Mouse (Mus musculus): ENCODE measurements around the gene Ogdh.

Gene Ogdh

GRCm38 (mm10) chr11:6296077-6296476, 4.6 kb downstream of the Ogdh start:
- DNase-seq = no peak

GRCm38 (mm10) chr11:6299435-6299834, 8.0 kb downstream of the Ogdh start:
- peak; percentile 52 for DNase-seq

GRCm38 (mm10) chr11:6302793-6303192, 11.4 kb downstream of the Ogdh start:
- no peak for DNase-seq

GRCm38 (mm10) chr11:6305943-6306430, 14.6 kb downstream of the Ogdh start:
- DNase-seq = no peak

- DNase-seq = no peak
Measured at GRCm38 (mm10) chr11:6308181-6308580, 16.7 kb downstream of the Ogdh start.

- no peak for DNase-seq
Measured at GRCm38 (mm10) chr11:6313874-6314406, 22.5 kb downstream of the Ogdh start.

GRCm38 (mm10) chr11:6316821-6317220, 25.4 kb downstream of the Ogdh start:
- no peak for DNase-seq

GRCm38 (mm10) chr11:6318559-6318958, 27.1 kb downstream of the Ogdh start:
- DNase-seq = no peak

GRCm38 (mm10) chr11:6319374-6319773, 27.9 kb downstream of the Ogdh start:
- no peak for DNase-seq

GRCm38 (mm10) chr11:6322086-6322485, 30.7 kb downstream of the Ogdh start:
- DNase-seq = no peak

- DNase-seq = no peak
Measured at GRCm38 (mm10) chr11:6323348-6323747, 31.9 kb downstream of the Ogdh start.

- no peak for DNase-seq
Measured at GRCm38 (mm10) chr11:6331256-6331655, 39.8 kb downstream of the Ogdh start.

GRCm38 (mm10) chr11:6332606-6333005, 41.2 kb downstream of the Ogdh start:
- DNase-seq = no peak

GRCm38 (mm10) chr11:6333403-6333802, 42.0 kb downstream of the Ogdh start:
- DNase-seq = no peak

GRCm38 (mm10) chr11:6335321-6335720, 43.9 kb downstream of the Ogdh start:
- DNase-seq = no peak

- DNase-seq = no peak
Measured at GRCm38 (mm10) chr11:6336689-6337088, 45.3 kb downstream of the Ogdh start.

GRCm38 (mm10) chr11:6345956-6346355, 54.5 kb downstream of the Ogdh start:
- no peak for DNase-seq

- no peak for DNase-seq
Measured at GRCm38 (mm10) chr11:6346966-6347365, 55.5 kb downstream of the Ogdh start.

GRCm38 (mm10) chr11:6348681-6349200, 57.3 kb downstream of the Ogdh start:
- DNase-seq = no peak

- no peak for DNase-seq
Measured at GRCm38 (mm10) chr11:6349586-6349985, 58.2 kb downstream of the Ogdh start.

- no peak for DNase-seq
Measured at GRCm38 (mm10) chr11:6355106-6355505, 63.7 kb downstream of the Ogdh start.

GRCm38 (mm10) chr11:6364581-6365275, 73.3 kb downstream of the Ogdh start:
- DNase-seq = no peak

GRCm38 (mm10) chr11:6365885-6366284, 74.5 kb downstream of the Ogdh start:
- DNase-seq = peak; percentile 94

- DNase-seq = no peak
Measured at GRCm38 (mm10) chr11:6366434-6366833, 75.0 kb downstream of the Ogdh start.
